Mouse (Mus musculus) CD4-positive, CD25-positive, alpha-beta regulatory T cell, adult 2 months (primary cell): ENCODE data around the gene Slc3a2.

ENCODE experiments used
- DNase-seq: peaks from one replicate; pipeline ENCODE4 v3.0.0-alpha.2; 2012; ENCODE audit warnings: low read depth, low spot score

The Slc3a2 gene

DNA sequence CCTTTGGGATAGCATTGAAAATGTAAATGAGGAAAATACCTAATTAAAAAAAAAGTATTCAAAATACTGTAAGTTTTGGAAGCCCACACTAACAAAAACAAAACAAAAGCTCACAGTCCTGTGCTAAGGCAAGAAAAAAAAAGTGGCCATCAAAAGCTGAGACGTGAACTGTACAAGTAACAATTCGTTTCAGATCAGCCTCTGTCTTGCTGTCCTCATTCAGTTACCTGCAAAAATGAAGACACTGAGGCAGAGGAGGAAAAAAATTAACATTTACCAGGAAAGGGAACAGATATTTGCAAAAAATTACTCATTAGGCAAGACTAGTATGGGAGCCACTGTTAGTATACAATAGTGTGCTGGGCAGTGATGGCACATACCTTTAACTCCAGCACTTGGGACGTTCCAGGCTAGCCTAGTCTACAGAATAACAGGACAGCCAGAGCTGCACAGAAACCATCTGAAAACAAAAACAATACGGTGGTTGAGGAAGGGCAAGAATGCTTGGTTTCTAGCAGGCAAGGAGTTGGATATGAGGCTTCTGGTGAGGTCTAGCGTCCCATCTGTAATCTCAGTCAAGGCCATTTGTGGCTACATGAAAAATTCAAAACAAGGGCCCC is 4.4 kb upstream of the Slc3a2 start:
- DNase-seq = no peak

DNA sequence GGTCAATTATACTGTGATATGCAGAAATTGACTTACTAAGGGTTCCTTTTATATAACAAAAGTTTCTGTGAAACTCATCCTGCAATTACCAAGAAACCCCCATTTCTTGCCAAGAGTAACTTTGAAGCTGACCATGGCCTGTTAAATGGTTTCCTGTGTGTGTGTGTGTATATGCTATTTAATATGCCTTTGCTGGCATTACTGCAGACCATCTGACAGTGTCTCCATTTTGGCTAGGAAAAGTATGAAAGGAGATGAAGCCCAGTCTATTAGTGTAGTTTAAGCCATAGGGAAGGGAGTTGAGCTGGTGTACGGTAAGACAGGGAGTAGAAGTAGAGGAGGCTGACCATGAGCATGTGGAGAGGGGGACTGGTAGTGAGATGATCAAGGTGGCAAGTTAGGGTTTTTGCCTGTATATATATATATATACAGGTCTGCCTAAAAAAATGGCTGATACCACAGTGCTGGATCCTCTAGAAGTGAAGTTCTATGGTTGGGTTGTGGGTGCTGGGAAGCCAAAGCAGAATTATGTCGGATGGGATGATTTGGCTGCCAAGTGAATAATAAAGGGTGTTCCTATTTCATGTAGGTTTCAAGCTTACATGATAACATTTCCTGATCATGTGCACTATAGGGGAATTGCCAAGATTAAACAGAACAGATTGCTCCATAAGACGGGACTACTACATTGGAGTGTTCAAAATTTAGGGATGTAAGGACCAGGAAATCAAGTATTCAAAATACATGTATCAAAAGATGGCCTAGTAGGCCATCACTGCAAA is 3.6 kb upstream of the Slc3a2 start:
- DNase-seq = no peak

DNA sequence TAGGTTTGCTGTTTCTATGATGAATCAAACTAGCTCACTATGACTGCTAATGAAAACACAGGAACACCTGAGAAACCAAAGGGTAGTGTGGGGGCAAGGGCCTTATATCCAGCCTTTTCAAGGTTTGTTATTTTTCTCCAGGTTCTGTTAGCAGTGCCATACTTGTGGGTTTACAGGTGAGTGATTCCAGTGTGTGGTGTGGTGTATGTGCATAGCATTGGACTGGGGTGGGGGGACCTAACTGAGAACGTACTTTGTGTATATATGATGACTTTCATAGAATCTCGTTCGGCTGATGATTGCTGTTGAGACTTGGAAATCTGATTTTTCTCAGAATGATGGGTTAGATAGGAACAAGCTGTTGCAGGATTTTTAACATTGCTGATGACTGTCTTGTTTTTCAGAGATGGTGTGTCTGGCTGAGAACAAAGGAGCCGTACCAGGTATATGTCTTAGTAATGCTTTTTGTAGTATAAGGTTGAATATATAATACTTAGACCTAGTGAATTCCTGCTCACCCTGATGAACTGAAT is 2.0 kb upstream of the Slc3a2 start:
- DNase-seq = no peak

DNA sequence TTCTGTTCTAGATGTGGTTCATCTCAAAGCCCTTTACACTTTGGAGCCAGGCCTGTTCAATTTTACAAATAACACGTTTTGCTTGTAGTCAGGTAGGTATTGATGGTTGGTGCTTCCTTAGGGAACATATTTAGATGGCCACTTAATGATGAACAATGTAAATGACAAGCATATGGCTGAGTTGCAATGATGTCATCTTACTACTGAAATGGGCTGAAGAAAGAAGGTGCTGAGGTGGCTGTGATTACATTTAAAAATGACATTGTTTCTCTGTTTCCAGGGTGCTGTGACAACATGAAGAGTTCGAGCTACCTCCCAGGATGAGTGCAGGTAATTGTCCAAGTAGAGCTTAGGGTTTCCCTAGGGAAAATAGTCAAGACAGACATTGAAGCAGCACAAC is 1.2 kb upstream of the Slc3a2 start:
- DNase-seq = no peak

DNA sequence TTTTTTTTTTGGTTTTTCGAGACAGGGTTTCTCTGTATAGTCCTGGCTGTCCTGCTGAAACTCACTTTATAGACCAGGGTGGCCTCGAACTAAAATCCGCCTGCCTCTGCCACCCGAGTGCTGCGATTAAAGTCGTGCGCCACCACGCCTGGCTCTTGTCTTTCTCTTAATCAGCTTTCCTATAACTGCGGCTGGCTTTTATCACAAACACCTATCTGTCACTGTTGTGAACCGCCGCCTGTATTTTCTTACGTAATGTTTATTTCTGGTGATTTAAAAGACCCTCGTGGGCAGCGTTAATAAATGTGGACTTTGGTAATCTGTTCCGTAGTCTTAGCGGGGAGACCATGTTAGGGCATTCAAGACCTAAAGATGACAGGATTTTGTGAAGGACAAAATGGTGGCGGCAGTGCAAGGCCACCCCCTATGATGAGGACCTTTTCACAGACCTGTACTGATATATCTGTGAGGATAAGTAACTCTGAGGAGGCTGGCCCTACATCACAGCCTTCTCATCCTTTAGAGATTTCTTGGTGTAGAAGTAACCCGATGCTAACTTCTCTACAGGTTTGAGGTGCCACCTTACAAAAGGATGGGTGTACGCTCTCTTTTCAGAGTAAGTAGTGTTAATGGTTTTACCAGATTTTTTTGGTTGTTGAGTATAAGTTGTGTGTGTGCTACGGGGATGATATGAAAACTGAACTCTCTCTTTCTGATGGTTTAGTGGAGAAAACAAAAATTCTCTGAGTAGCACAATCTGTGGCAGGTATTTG is 591 bp upstream of the Slc3a2 start:
- DNase-seq = peak; percentile 60

DNA sequence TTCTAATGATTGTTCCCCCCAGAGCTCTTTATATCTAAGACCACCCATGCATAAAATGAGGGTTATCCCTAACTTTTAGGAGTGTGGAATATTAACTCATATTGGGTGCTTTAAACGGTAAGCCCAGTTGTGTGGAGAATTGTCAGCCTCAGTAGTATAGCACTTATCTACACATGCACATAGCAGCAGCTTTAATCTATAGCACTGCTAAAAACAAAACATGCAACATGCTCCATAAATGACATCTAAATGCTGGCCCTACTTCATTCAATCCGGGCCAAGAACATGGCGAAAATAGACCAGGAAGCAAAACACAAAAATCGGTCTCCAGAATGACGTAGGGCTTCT is 636 bp downstream of the Slc3a2 start:
- no peak for DNase-seq

DNA sequence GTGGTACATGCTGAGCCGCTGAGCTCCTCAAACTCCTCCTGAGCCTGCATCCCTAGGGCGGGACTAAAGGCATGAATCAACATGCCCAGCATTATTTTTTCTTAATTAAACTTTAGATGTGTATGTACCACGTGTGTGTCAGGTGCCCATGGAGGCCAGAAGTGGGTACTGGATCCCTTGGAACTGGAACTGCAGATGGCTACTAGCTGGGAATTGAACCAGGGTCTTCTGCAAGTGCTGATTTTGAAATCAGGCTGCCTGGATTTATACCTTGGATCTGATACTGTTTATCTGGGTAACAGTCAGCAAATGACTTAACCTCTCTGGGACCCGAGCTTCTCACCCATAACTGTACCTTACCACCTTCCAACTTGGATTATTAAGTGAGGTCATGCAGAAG is 1.1 kb downstream of the Slc3a2 start:
- DNase-seq = no peak

DNA sequence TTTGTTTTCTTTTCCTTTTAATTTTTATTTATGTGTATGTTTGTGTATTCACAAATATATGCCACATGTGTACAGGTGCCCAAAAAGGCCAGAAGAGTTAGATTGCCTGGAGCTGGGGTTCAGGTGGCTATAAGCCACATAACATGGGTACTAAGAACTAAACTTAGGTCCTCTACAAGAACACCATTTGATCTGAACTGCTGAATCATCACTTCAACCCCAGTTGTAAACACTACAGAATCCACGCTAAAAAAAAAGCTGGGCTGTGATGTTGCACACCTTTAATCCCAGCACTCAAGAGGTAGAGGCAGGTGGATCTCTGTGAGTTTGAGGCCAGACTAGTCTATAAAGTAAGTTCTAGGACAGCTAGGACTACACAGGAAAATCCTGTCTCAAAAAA is 1.8 kb downstream of the Slc3a2 start:
- DNase-seq = no peak

DNA sequence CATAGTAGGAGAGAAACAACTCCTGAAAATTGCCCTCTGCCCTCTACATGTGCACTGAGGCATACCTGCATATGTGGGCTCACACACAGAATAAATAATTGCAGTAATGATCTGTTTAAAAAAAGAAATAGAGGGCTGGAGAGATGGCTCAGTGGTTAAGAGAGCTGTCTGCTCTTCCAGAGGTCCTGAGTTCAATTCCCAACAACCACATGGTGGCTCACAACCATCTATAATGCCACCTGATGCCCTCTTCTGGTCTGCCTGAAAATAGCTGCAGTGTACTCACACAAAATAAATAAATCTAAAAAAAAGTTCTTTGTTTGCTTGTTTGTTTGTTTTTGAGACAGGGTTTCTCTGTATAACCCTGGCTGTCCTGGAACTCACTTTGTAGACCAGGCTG is 4.1 kb downstream of the Slc3a2 start:
- peak; percentile 59 for DNase-seq

DNA sequence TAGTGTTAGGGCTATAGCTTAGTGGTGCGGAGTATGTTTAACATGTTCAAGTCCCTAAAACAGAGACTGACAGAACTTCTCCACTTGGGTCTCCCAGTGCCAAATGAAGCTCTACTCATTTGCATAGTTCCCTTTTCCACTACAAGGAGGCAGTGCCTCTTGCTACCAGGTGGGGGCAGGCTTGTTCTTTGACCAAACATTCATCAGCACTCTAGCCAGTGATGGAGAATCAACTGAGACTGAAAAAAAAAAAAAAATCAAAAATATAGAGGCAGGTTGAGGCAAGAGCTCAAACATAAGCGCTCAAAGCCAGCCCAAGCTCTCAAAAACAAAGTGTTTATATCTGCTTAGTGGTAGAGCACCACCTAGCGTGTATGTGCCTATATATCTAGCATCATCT is 4.8 kb downstream of the Slc3a2 start:
- DNase-seq = peak; percentile 90

DNA sequence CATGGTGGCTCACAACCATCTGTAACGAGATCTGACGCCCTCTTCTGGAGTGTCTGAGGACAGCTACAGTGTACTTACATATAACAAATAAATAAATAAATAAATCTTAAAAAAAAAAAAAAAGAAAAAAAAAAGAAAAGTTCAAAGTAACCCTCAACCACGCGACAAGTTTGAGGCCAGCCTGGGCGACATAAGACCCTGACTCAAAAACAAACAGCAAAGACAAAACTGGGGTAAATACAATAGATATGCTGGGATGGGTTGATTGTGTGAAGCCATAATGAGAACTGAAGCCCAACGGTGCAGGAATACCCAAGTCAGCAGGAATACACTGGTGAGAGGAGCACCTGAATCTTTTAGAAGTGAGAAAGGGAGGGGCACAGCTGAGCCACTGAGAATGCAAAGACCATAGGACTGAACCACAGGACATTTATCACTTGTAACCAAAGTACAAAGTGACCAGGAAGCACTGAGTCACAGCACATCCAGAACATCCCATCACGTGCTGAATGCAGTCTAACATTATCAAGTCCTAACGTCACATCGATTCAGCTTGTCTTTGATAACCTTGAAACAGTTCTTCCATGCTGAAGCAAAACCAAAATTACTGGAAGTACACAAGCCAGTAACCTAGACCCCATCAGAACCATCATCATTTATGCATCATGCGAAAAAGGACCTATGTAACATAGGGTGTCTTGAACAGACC is 6.2 kb downstream of the Slc3a2 start:
- DNase-seq = no peak

DNA sequence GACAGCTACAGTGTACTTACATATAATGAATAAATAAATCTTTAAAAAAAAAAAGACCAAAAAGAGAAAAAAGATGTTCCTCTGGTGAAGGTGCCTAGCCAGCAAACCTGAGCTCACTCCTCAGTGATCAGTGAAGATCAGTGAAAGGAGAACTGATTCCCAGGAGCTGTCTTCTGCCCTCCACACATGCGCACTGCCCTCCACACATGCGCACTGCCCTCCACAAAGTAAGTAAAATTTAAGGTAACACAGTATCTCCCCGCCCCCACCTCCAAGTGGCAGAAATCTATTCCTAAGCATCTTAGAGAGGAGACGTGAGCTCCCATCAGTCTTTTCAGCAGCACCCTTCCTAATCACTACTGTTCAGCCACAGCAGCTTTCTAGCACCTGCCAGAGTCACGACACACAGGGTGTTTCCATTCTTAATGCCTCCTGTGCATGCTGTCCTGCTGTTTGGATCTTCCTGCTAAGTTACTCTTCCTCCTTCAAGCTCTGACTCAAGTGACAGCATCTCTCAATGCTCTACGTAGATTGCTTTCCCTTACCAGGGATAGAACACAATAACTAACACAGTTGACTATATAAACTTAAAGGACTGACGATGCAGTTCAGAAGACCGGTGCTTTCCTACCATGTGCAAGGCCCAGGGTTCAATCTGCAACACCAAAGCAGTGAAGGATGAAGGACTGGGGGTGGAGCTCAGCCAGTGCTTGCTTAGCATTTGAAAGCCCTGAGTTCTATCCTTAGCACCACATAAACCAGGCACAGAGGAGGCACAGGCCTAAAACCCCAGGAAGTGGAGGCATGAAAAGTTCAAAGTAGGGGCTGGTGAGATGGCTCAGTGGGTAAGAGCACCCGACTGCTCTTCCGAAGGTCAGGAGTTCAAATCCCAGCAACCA is 7.1 kb downstream of the Slc3a2 start:
- no peak for DNase-seq

DNA sequence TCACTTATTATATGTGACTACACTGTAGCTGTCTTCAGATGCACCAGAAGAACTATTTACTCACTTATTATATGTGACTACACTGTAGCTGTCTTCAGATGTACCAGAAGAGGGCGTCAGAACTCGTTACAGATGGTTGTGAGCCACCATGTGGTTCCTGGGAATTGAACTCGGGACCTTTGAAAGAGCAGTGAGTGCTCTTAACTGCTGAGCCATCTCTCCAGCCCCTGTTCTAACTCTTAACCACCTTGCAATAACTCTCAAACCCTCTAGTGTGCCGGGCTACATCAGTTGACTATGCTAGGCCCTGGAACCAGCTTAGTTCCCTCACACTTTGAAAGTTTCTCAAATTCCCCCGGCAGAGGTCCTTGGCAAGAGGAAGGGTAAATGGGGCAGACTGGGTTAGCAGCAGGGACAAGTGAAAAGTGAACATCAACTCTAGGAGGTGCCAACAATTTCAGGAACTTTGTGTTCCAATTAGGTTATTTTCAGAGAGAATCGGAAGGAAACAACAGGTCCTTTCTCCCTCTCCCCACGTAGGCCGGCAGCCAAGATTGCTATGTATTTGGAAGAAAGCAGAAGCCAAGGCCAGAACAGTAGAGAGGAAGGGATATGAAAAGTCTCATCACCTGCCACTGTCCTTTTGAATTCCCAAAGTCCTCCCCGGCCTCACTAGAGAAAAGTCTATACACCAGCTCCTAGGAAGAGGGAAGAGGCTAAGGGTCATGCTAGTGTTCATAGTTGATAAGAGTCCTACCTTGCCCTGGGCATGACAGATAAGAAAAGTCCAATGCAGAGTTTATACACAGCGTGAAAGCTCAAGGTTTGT is 8.3 kb downstream of the Slc3a2 start:
- peak; percentile 27 for DNase-seq

DNA sequence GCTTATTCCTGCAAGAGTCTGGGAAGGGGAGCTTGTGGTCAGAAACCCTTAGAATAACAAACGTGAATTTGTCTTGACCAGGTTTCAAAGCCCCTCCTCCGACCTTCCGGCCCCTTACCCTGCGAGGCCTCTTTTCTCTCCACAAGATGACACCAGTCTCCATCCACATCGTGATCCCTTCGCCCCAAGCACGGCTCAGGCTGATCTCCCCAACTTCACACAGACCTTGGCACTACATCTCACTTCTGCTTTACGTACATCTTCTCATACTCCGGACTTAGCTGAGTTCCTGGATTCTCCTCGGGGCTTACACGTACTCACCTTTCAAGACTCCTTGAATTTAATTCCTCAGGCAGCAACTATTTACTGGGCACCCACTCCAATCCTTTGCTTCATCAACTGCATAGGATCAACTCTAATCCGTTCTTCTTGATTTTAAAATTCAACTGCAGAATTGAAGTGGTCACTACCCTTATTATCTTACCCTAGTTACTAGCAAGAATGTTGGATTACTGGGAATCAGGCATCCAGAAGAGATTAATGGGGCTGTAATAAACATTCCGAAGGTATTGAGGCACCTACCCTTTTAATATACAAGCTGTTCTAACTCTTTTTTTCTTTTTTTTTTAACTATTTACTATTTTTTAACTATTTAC is 9.0 kb downstream of the Slc3a2 start:
- no peak for DNase-seq

DNA sequence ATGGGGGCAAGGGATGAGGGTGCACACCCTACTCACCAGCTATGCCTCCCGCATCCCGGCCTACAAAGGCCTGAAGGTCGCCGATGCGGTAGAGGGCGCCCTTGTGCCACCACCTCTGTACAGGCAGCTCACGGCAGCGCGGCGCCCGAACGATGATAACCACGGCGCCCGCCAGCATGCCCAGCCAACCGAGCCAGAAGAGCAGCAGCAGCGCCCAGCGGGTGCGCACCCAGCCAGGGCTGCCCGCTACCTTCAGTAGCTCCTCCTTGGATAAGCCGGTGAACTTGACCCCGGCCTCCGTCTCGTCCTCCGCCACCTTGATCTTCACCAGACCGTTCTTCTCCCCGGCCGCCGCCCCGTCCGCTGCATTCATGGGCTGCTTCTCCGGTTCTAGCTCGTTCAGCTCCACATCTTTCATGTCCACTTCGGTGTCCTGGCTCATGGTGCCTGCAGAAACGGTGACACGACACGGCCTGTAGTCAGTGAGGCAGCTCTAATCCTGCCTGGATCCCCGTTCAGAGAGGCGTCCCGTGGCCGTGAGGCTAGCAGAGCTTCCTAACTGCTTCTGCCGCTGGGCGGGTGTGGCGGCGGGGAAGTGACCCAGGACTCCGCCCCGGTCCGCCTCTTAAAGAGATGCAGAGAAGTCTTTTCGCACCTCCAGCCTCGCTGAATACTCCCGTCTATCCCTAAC is 9.7 kb downstream of the Slc3a2 start:
- DNase-seq = peak; percentile 96

DNA sequence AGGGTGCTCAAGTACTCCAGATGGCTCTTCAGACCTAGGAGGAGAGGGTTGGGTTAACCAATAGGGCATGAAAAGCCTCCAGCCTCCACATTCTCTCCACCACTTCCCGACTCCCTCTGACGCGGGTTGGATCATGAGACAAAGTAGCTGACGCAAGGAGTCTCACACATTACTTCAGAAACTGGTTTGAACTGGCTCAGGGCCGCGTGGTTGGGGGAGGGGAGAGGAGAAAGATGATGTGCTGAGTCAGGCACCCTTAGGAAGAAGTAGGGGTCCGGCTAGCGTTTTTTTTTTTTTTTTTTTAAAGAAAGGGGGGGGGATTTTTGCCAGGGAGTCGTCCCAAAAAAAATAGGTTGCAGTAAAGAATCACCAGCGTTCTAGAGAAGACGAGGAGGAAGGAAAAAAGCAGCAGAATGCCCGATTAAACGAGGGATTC is 10.3 kb downstream of the Slc3a2 start:
- peak; percentile 88 for DNase-seq

DNA sequence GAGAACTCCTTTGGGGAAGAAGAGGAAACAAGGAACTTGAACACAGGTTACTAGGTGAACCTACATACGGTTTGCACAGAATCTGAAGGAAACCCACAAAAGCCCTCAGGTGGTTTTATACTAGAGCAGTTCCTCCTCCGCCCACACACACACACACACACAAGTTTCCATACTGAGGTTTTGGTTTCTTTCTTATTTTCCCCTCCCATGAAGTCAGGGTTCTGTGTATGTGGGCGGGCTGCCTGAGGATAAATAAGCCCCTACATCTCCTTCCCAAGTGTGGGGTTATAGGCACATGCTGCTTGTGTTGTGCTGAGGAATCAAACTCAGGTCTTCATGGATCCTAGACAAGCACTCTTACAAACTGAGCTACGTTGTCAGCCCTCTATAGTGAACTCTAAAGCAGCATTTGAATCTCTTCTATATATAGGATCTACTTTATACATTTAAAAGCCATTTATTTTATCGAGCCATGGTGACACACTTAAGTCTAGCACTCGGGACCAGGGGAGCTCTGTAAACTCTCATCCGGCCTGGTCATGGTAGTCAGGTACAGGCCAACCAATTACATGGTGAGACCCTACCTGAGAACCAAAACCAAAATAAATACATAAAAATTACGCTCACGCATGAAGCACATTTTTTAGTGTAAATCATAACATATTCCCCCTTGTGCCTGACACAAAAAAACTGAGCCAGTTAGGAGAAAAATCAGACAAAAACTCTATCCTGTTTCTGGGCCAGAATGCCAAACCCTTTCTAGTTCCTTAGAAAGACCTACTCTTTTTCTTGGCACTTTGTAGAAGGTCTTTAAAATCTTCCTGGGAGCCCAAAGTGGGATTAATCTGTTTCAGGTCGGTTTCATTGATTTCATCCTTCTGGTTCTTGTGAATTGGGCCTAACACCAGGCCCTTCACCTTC is 11.0 kb downstream of the Slc3a2 start:
- peak; percentile 88 for DNase-seq

DNA sequence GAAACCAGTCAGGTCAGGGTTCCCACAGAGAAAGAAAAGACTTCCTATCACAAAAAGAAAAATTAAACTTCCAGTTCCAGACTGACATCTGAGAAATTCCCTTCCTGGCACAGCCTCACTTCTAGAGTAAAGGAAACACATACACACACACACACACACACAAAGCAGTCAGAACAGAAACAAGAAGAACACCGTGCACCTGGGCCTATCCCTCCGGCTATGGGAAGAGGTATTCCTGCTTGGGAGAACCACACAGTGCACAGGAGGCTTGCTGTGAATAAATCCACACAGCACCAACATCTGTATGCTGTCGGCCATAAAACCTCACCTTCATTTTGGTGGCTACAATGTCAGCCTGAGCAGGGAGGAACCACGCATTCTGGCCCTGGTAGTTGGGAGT is 11.7 kb downstream of the Slc3a2 start:
- DNase-seq = no peak
